Mouse (Mus musculus): ENCODE measurements around the gene Atr.

DNA sequence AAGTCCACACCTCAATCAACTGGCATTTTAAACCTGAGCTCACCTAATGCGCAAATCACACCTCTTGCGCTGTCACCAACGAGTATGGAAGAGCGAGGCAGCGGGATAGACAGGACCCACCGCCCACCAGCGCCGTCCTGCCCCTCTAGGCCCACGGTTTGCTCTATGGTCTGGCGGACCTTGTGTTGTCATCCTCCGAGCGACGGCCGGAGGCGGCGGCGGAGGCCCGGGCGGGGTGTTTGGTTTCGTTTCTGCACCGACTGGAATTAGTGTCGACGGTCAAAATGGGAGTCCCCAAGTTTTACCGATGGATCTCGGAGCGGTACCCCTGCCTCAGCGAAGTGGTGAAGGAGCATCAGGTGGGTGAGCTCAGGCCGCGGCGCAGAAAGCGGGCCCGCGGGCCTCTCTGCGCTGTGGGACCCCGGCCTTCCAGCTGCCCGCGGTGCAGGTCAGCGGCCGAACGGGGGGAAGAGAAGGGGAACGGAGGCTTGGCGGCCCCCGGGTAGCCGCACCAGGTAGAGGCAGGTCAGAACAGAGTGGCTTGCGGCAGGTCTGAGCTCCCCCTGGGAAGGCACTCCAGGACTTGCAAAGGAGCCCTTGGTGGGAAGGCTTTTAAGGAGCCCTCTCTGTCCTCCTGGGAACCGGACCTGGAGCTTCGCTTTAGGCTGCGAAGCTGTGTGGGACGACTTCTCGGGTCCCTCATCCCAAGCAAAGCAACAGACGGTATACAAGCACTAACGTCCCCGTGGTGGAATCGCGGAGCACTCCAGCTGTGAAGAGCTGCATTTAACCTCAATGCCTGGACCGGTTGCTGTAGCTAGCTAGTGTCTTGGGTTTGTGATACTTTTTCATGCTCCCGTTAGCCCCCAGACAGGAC lies 97.4 kb downstream of the Atr start, which contains the start of gene Xrn1:
- TF ChIP-seq EP300 (optimal IDR thresholded peaks at IDR 0.05) (no peak), CTCF (IDR thresholded peaks at IDR 0.05; ENCODE audit: low read depth) (no peak)
